Mouse (Mus musculus) stomach, embryonic 14.5 days (tissue): ENCODE data around the gene Uba52. TPM values are rescaled to one million over a fixed set of nuclear protein-coding genes. Genes with fewer than 3 reads are reported as not detected.

Experiments used
- ATAC-seq: fragments of 200-750 bp; cut with Nextera tagmentation; 2 replicates; pipeline ENCODE4 v1.8.0; 2017; ENCODE audit warnings: low read depth, moderate TSS enrichment; ENCODE audit not compliant: insufficient number of reproducible peaks, insufficient read depth, low FRiP score
- H3K27ac ChIP-seq: fragments of 300-500 bp; sonication (generic); 2 replicates; pipeline ENCODE4 v1.5.1; 2014; ENCODE audit warnings: mild to moderate bottlenecking, low read length, moderate library complexity, mixed read lengths
- H3K27me3 ChIP-seq: fragments of 300-500 bp; sonication (generic); 2 replicates; pipeline ENCODE4 v1.6.1; 2014; ENCODE audit warnings: low read length, control low read depth, mixed read lengths; ENCODE audit not compliant: control insufficient read depth, insufficient read depth
- H3K36me3 ChIP-seq: fragments of 300-500 bp; sonication (generic); 2 replicates; pipeline ENCODE4 v1.6.1; 2014; ENCODE audit warnings: mild to moderate bottlenecking, control low read depth, low read length, moderate library complexity, mixed read lengths; ENCODE audit not compliant: control insufficient read depth, insufficient read depth
- H3K4me1 ChIP-seq: fragments of 300-500 bp; sonication (generic); 2 replicates; pipeline ENCODE4 v1.6.1; 2014; ENCODE audit warnings: low read length, control low read depth, mixed read lengths; ENCODE audit not compliant: control insufficient read depth, insufficient read depth
- H3K4me2 ChIP-seq: fragments of 300-500 bp; sonication (generic); replicated peaks from 2 replicates; pipeline ENCODE4 v1.6.1; 2014; ENCODE audit warnings: low read depth, low read length, control low read depth
- H3K4me3 ChIP-seq: fragments of 300-500 bp; sonication (generic); 2 replicates; pipeline ENCODE4 v1.5.1; 2014; ENCODE audit warnings: low read depth, low read length, control low read depth
- H3K9ac ChIP-seq: fragments of 300-500 bp; sonication (generic); replicated peaks from 2 replicates; pipeline ENCODE4 v1.6.1; 2014; ENCODE audit warnings: low read depth, mild to moderate bottlenecking, control low read depth, low read length, moderate library complexity, mixed read lengths
- H3K9me3 ChIP-seq: fragments of 300-500 bp; sonication (generic); 2 replicates; pipeline ENCODE4 v1.6.1; 2016; ENCODE audit warnings: low read depth, low read length, control low read depth; ENCODE audit not compliant: control insufficient read depth
- WGBS: fragments of 180-500 bp; shearing (Covaris S2); extraction: QIAGEN DNeasy Blood & Tissue Kit; methylation state at CpG from one replicate; pipeline ENCODE4 v1.1.7; 2014; 5-methylcytosine and 5-hydroxymethylcytosine counted together
- polyA plus RNA-seq: library from polyadenylated mRNA; unstranded; fragments of >200 nt; fragmentation: Nextera tagmentation; extraction: Ambion mirVana; gene quantifications from 2 replicates; pipeline ENCODE4 v1.2.1, GENCODE M21; 2014

Uba52 gene
- polyA plus RNA-seq, 1 experiment from 2014 or later, result 1,119 TPM

- Histone ChIP-seq H3K4me3 (no peak overlapping the region), H3K4me1 (no peaks in the 10 kb centered on the region), H3K36me3 (no peaks in the 10 kb centered on the region), H3K27me3 (no peaks in the 10 kb centered on the region), H3K9me3 (no peaks in the 10 kb centered on the region), H3K9ac (no peak overlapping the region), H3K4me2 (no peak overlapping the region), H3K27ac (no peak overlapping the region)
- no peak for ATAC-seq
- 92% methylated on average over 6 of the region's 6 CpGs for WGBS
Measured at GRCm38 (mm10) chr8:70464162-70464561, 46.4 kb downstream of the Uba52 start.

- no peaks in the 10 kb centered on the region for H3K27me3 ChIP-seq
- no peak overlapping the region for H3K27ac ChIP-seq
- 90% methylated on average over 4 of the region's 4 CpGs for WGBS
- ATAC-seq, result no peak
- H3K36me3 ChIP-seq, result no peaks in the 10 kb centered on the region
- H3K4me1 ChIP-seq, result no peaks in the 10 kb centered on the region
- no peak overlapping the region for H3K4me2 ChIP-seq
- no peak overlapping the region for H3K9ac ChIP-seq
- H3K9me3 ChIP-seq, result no peaks in the 10 kb centered on the region
- no peak overlapping the region for H3K4me3 ChIP-seq
Measured at GRCm38 (mm10) chr8:70463306-70463705, 47.3 kb downstream of the Uba52 start.

DNA sequence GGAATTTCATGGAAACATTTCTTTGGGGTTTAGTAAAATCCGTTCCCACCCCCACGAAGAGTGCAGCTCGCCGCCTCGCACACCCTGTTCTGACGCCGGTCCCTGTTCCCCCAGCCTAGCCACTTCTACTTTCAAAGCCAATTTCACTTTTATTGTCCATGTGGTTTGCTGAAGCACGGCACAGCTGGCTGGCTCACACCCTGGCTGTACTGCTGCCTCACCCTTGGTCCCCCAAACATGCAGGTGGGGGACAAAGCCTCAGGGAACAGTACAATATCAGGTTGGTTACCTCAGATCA, 48.1 kb downstream of the Uba52 start:
- H3K9ac ChIP-seq, result no peak overlapping the region
- H3K4me3 ChIP-seq, result no peak overlapping the region
- no peaks in the 10 kb centered on the region for H3K4me1 ChIP-seq
- H3K36me3 ChIP-seq, result no peaks in the 10 kb centered on the region
- H3K27ac ChIP-seq, result no peak overlapping the region
- 87% methylated on average over 8 of the region's 8 CpGs for WGBS
- H3K4me2 ChIP-seq, result no peak overlapping the region
- ATAC-seq, result no peak
- no peaks in the 10 kb centered on the region for H3K9me3 ChIP-seq
- H3K27me3 ChIP-seq, result no peaks in the 10 kb centered on the region

DNA sequence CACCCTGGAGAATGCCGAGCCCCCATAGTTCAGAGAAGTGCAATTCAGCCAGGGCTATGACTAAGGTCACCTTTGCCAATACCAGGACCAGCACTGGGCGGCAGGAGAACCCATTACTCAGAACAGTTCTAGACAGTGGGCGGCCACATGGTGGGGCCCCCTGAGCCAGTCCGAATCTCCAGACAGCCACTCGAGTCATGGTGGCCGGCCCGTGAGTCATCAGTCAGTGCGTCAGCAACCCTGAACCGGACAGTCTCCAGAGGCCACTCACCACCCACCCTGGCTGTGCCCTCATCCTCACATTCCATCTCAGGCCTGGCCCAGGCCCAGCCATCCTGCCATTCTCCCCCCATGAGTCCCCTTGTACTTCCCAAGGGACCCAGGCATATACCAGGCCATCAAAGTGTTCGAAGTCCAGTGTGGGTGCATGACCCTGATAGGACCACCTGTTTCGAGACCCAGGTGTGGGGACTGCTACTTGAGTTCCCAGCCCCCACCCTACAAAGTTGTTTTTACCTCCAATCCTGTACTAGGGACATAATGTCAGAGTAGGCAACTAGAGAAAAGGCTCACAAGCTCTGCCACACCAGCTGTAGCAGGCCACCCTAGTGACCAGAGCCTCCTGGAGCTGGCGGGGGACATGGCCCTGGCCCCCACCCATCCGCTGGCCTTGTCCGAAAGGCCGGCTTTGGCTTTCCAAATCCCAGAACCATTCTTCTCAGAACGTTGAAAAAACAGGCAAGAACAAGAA, 48.7 kb downstream of the Uba52 start:
- H3K4me2 ChIP-seq, result no peak overlapping the region
- ATAC-seq, result no peak
- no peaks in the 10 kb centered on the region for H3K27me3 ChIP-seq
- no peak overlapping the region for H3K9ac ChIP-seq
- H3K4me1 ChIP-seq, result no peaks in the 10 kb centered on the region
- no peak overlapping the region for H3K4me3 ChIP-seq
- no peaks in the 10 kb centered on the region for H3K9me3 ChIP-seq
- no peaks in the 10 kb centered on the region for H3K36me3 ChIP-seq
- WGBS, result 81% methylated on average over 16 of the region's 16 CpGs
- H3K27ac ChIP-seq, result no peak overlapping the region

GRCm38 (mm10) chr8:70460606-70461005, 50.0 kb downstream of the Uba52 start:
- 75% methylated on average over 9 of the region's 9 CpGs for WGBS
- Histone ChIP-seq H3K4me1 (no peaks in the 10 kb centered on the region), H3K27ac (no peak overlapping the region), H3K4me2 (no peak overlapping the region), H3K36me3 (no peaks in the 10 kb centered on the region), H3K4me3 (no peak overlapping the region), H3K9ac (no peak overlapping the region), H3K27me3 (no peaks in the 10 kb centered on the region), H3K9me3 (no peaks in the 10 kb centered on the region)
- no peak for ATAC-seq

GRCm38 (mm10) chr8:70460199-70460598, 50.4 kb downstream of the Uba52 start:
- no peaks in the 10 kb centered on the region for H3K27me3 ChIP-seq
- no peaks in the 10 kb centered on the region for H3K36me3 ChIP-seq
- no peaks in the 10 kb centered on the region for H3K4me1 ChIP-seq
- H3K4me2 ChIP-seq, result no peak overlapping the region
- no peaks in the 10 kb centered on the region for H3K9me3 ChIP-seq
- H3K9ac ChIP-seq, result no peak overlapping the region
- no peak overlapping the region for H3K27ac ChIP-seq
- no peak overlapping the region for H3K4me3 ChIP-seq
- ATAC-seq, result no peak
- 92% methylated on average over 5 of the region's 5 CpGs for WGBS

DNA sequence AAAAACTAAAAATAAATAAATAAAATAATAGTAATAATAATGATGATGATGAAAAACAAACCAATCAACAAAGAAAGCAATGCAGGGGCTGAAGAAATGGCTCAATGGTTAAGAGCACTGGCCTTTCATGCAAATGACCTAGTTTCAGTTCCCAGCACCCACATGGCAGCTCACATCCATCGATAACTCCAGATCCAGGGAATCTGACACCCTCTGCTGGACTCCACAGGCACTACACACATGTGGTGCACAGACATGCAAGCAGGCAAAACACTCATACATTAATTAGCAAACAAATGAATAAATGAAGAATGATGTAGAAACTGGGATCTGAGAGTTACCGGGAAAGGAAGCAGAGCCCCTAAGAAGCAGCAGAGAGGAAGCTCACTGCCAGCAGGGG, 51.0 kb downstream of the Uba52 start:
- ATAC-seq, result no peak
- Histone ChIP-seq H3K27ac (no peak overlapping the region), H3K4me3 (no peak overlapping the region), H3K4me2 (no peak overlapping the region), H3K27me3 (no peaks in the 10 kb centered on the region), H3K4me1 (no peaks in the 10 kb centered on the region), H3K9me3 (no peaks in the 10 kb centered on the region), H3K9ac (no peak overlapping the region), H3K36me3 (no peaks in the 10 kb centered on the region)
- 92% methylated on average over 2 of the region's 2 CpGs for WGBS

GRCm38 (mm10) chr8:70458462-70458861, 52.1 kb downstream of the Uba52 start:
- Histone ChIP-seq H3K9ac (no peak overlapping the region), H3K4me2 (no peak overlapping the region), H3K27ac (no peak overlapping the region), H3K4me3 (no peak overlapping the region), H3K9me3 (no peaks in the 10 kb centered on the region), H3K4me1 (no peaks in the 10 kb centered on the region), H3K36me3 (no peaks in the 10 kb centered on the region), H3K27me3 (no peaks in the 10 kb centered on the region)
- ATAC-seq, result no peak
- 83% methylated on average over 3 of the region's 3 CpGs for WGBS
